Mouse (Mus musculus) spleen, adult 2 months (tissue): ENCODE results near the gene Myh14.

ENCODE experiments used
- CTCF ChIP-seq: fragments of 200-500 bp; IDR thresholded peaks from 2 replicates; pipeline ENCODE4 v1.5.1; 2011; ENCODE audit warnings: mild to moderate bottlenecking, inconsistent platforms; ENCODE audit not compliant: insufficient read depth, insufficient read length, insufficient replicate concordance; ENCODE audit errors: extremely low read depth
- POLR2A ChIP-seq: fragments of 200-500 bp; IDR thresholded peaks from 2 replicates; pipeline ENCODE4 v1.6.1; 2011; ENCODE audit warnings: low read depth, low read length, inconsistent platforms

- peak; percentile 16; the same call in 1 of the 2 replicates for TF ChIP-seq CTCF
- TF ChIP-seq POLR2A, result no peak
Measured at GRCm38 (mm10) chr7:44701921-44702320, 31.3 kb upstream of the Myh14 start.
